Mouse (Mus musculus): ENCODE results near the gene Srms. TPM values are rescaled to one million over a fixed set of nuclear protein-coding genes. Genes with fewer than 3 reads are reported as not detected.
"Not testable (repeated sequence)": the region's sequence is repeated elsewhere in the genome, so short reads cannot be mapped to it uniquely, and the experiment has no call there.

Gene Srms
- total and polyA plus RNA-seq, 3 experiments: 0.04 TPM; not detected in 2

DNA sequence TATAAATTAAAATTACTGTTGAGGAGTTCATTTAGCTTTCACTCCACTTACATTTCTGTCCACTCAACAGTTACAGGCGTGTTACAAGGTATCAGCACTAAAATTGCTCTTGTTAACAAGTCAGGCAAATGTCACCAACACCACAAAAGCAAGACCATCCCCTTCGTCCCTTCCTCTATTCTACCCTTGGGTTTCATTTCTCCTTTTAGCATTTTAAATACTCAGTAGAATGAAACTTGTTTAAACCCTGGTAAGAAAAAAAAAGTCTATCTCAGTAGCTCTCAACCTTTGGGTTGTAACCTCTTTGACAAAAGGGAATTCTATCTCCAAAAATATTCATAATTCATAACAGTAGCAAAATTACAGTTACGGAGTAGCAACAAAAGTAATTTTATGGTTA is 19.9 kb downstream of the Srms start:
- Histone ChIP-seq H3K36me3 (ENCODE audit: control insufficient read depth in 1 of 2, insufficient read depth in 2 of 2, low read length in 2 of 2) (no peaks in the 10 kb centered on the region), H3K27ac (ENCODE audit: control insufficient read depth, low read depth, low read length) (no peak overlapping the region), H3K27me3 (ENCODE audit: control insufficient read depth in 1 of 2, insufficient read depth in 2 of 2, low read length in 2 of 2) (peaks cover 6 to 8% of the 10 kb centered on the region in 2 experiments), H3K79me2 (ENCODE audit: control insufficient read depth, insufficient read depth, low read length, poor library complexity) (no peaks in the 10 kb centered on the region), H3K4me3 (ENCODE audit: control insufficient read depth in 1 of 2, insufficient read depth in 1 of 2, low read depth in 2 of 2, low read length in 2 of 2) (no peak overlapping the region), H3K9me3 (replicated peaks; ENCODE audit: insufficient read depth, low read length) (no peaks in the 10 kb centered on the region), H3K4me1 (ENCODE audit: control insufficient read depth in 1 of 2, insufficient read depth in 2 of 2, low read length in 2 of 2) (no peaks in the 10 kb centered on the region), H3K9ac (ENCODE audit: control insufficient read depth, low read depth, low read length, poor library complexity, severe bottlenecking) (no peak overlapping the region)
- DNase-seq (ENCODE audit: low read depth, low spot score): no peak
- TF ChIP-seq KAT2A (conservative IDR thresholded peaks at IDR 0.05; ENCODE audit: low read depth, low read length): no peak
- no peak for TF ChIP-seq ETS1 (IDR thresholded peaks at IDR 0.05; ENCODE audit: low read depth, low read length)

DNA sequence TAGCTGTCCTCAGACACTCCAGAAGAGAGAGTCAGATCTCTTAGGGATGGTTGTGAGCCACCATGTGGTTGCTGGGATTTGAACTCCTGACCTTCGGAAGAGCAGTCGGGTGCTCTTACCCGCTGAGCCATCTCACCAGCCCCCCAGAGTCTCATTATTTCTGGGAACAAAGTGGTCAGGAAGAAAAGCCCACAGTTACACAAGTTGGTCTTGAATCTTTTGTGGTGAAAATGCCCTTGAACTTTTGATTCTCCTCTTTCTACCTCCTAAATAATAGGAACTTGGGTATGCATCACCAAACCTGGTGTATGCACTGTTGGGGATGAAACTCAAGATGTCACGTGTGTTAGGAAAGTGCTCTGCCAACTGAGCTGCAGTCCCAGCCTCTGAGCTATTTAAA is 21.0 kb downstream of the Srms start:
- no peak overlapping the region for H3K4me3 ChIP-seq (ENCODE audit: control insufficient read depth in 1 of 2, insufficient read depth in 1 of 2, low read depth in 2 of 2, low read length in 2 of 2)
- H3K9me3 ChIP-seq (replicated peaks; ENCODE audit: insufficient read depth, low read length): no peaks in the 10 kb centered on the region
- H3K79me2 ChIP-seq (ENCODE audit: control insufficient read depth, insufficient read depth, low read length, poor library complexity): no peaks in the 10 kb centered on the region; the same call in 1 of the 2 replicates
- DNase-seq (ENCODE audit: low read depth, low spot score): no peak
- peaks cover 5 to 6% of the 10 kb centered on the region in 2 experiments; a peak in 3 of 4 replicates for H3K27me3 ChIP-seq (ENCODE audit: control insufficient read depth in 1 of 2, insufficient read depth in 2 of 2, low read length in 2 of 2)
- H3K36me3 ChIP-seq (ENCODE audit: control insufficient read depth in 1 of 2, insufficient read depth in 2 of 2, low read length in 2 of 2): no peaks in the 10 kb centered on the region
- no peak overlapping the region for H3K27ac ChIP-seq (ENCODE audit: control insufficient read depth, low read depth, low read length)
- no peak overlapping the region for H3K9ac ChIP-seq (ENCODE audit: control insufficient read depth, low read depth, low read length, poor library complexity, severe bottlenecking)
- H3K4me1 ChIP-seq (ENCODE audit: control insufficient read depth in 1 of 2, insufficient read depth in 2 of 2, low read length in 2 of 2): no peaks in the 10 kb centered on the region
- TF ChIP-seq RCOR1 (IDR thresholded peaks at IDR 0.05; ENCODE audit: low read depth, low read length) (no peak), ZKSCAN1 (IDR thresholded peaks at IDR 0.05; ENCODE audit: low read depth, low read length) (no peak), TBP (IDR thresholded peaks at IDR 0.05; ENCODE audit: low read depth, low read length) (peak; percentile 78)

DNA sequence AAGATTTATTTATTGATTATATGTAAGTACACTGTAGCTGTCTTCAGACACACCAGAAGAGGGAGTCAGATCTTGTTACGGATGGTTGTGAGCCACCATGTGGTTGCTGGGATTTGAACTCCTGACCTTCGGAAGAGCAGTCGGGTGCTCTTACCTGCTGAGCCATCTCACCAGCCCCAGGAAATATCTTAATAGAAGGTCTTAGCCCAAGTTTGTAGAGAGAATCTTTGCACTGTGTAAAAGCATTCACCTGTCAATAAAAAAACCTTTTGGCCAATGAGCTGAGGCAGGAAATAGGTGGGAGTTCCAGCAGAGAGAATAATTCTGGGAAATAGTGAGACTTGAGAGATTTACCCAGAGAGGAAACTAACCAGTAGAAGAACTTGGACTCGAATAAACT is 21.6 kb downstream of the Srms start:
- not testable (repeated sequence) for H3K4me1 ChIP-seq (ENCODE audit: control insufficient read depth in 1 of 2, insufficient read depth in 2 of 2, low read length in 2 of 2); H3K36me3 ChIP-seq (ENCODE audit: control insufficient read depth in 1 of 2, insufficient read depth in 2 of 2, low read length in 2 of 2); H3K9ac ChIP-seq (ENCODE audit: control insufficient read depth, low read depth, low read length, poor library complexity, severe bottlenecking); H3K27ac ChIP-seq (ENCODE audit: control insufficient read depth, low read depth, low read length); H3K79me2 ChIP-seq (ENCODE audit: control insufficient read depth, insufficient read depth, low read length, poor library complexity); H3K4me3 ChIP-seq (ENCODE audit: control insufficient read depth in 1 of 2, insufficient read depth in 1 of 2, low read depth in 2 of 2, low read length in 2 of 2); DNase-seq (ENCODE audit: low read depth, low spot score); H3K9me3 ChIP-seq (replicated peaks; ENCODE audit: insufficient read depth, low read length); H3K27me3 ChIP-seq (ENCODE audit: control insufficient read depth in 1 of 2, insufficient read depth in 2 of 2, low read length in 2 of 2)

GRCm38 (mm10) chr2:181189321-181189720 is 23.7 kb downstream of the Srms start:
- no peaks in the 10 kb centered on the region; the same call in 1 of the 2 replicates for H3K79me2 ChIP-seq (ENCODE audit: control insufficient read depth, insufficient read depth, low read length, poor library complexity)
- H3K27me3 ChIP-seq (ENCODE audit: control insufficient read depth in 1 of 2, insufficient read depth in 2 of 2, low read length in 2 of 2): peaks cover 2 to 5% of the 10 kb centered on the region in 2 experiments; a peak in 3 of 4 replicates
- no peaks in the 10 kb centered on the region for H3K36me3 ChIP-seq (ENCODE audit: control insufficient read depth in 1 of 2, insufficient read depth in 2 of 2, low read length in 2 of 2)
- DNase-seq (ENCODE audit: low read depth, low spot score): no peak
- no peak overlapping the region for H3K9ac ChIP-seq (ENCODE audit: control insufficient read depth, low read depth, low read length, poor library complexity, severe bottlenecking)
- H3K4me1 ChIP-seq (ENCODE audit: control insufficient read depth in 1 of 2, insufficient read depth in 2 of 2, low read length in 2 of 2): no peaks in the 10 kb centered on the region; a peak in 1 of 4 replicates
- no peak overlapping the region for H3K4me3 ChIP-seq (ENCODE audit: control insufficient read depth in 1 of 2, insufficient read depth in 1 of 2, low read depth in 2 of 2, low read length in 2 of 2)
- H3K27ac ChIP-seq (ENCODE audit: control insufficient read depth, low read depth, low read length): no peak overlapping the region
- H3K9me3 ChIP-seq (replicated peaks; ENCODE audit: insufficient read depth, low read length): no peaks in the 10 kb centered on the region
- no peak for TF ChIP-seq ZKSCAN1 (IDR thresholded peaks at IDR 0.05; ENCODE audit: low read depth, low read length)
- no peak for TF ChIP-seq RAD21 (IDR thresholded peaks at IDR 0.05; ENCODE audit: low read depth, low read length)
- TF ChIP-seq POLR2AphosphoS5 (IDR thresholded peaks at IDR 0.05; ENCODE audit: borderline replicate concordance, low read depth, low read length): no peak
- TF ChIP-seq CTCF (IDR thresholded peaks at IDR 0.05 in 2 of 3, conservative IDR thresholded peaks at IDR 0.05 in 1 of 3; ENCODE audit: control insufficient read depth in 1 of 3, insufficient read depth in 1 of 3, low read depth in 2 of 3, low read length in 3 of 3, poor library complexity in 1 of 3, severe bottlenecking in 1 of 3): no peak
- TF ChIP-seq SMC3 (IDR thresholded peaks at IDR 0.05; ENCODE audit: low read depth, low read length): no peak
- TF ChIP-seq POLR2A (IDR thresholded peaks at IDR 0.05; ENCODE audit: control insufficient read depth in 1 of 2, insufficient read depth in 1 of 2, low read depth in 1 of 2, low read length in 2 of 2, poor library complexity in 1 of 2): no peak
- no peak for TF ChIP-seq GABPA (IDR thresholded peaks at IDR 0.05; ENCODE audit: low read depth, low read length)
- TF ChIP-seq NELFE (IDR thresholded peaks at IDR 0.05; ENCODE audit: low read depth, low read length): no peak
- TF ChIP-seq UBTF (IDR thresholded peaks at IDR 0.05; ENCODE audit: borderline replicate concordance, insufficient read depth, low read depth, low read length): no peak

Measured in MEL (cell line).